Mouse (Mus musculus) lung, embryonic 16.5 days (tissue): Measurements from ENCODE around the gene Gm33543. TPM values are rescaled to one million over a fixed set of nuclear protein-coding genes. Genes with fewer than 3 reads are reported as not detected.

Experiments used
- ATAC-seq: fragments of 200-750 bp; cut with Nextera tagmentation; 2 replicates; pipeline ENCODE4 v1.8.0; 2017; ENCODE audit warnings: low read depth, mild to moderate bottlenecking, moderate library complexity
- H3K27ac ChIP-seq: fragments of 300-500 bp; sonication (generic); 2 replicates; pipeline ENCODE4 v1.5.1; 2014; ENCODE audit warnings: mild to moderate bottlenecking, control low read depth, low read length
- H3K27me3 ChIP-seq: fragments of 300-500 bp; sonication (generic); 2 replicates; pipeline ENCODE4 v1.6.1; 2014; ENCODE audit warnings: low read depth, low read length, mixed read lengths; ENCODE audit not compliant: control insufficient read depth, insufficient read depth
- H3K36me3 ChIP-seq: fragments of 300-500 bp; sonication (generic); 2 replicates; pipeline ENCODE4 v1.6.1; 2014; ENCODE audit warnings: low read length; ENCODE audit not compliant: control insufficient read depth, insufficient read depth
- H3K4me1 ChIP-seq: fragments of 300-500 bp; sonication (generic); replicated peaks from 2 replicates; pipeline ENCODE4 v1.6.1; 2014; ENCODE audit warnings: low read length, mixed read lengths; ENCODE audit not compliant: control insufficient read depth, insufficient read depth
- H3K4me2 ChIP-seq: fragments of 300-500 bp; sonication (generic); 2 replicates; pipeline ENCODE4 v1.6.1; 2014; ENCODE audit warnings: low read depth, low read length, control low read depth
- H3K4me3 ChIP-seq: fragments of 300-500 bp; sonication (generic); 2 replicates; pipeline ENCODE4 v1.5.1; 2014; ENCODE audit warnings: mild to moderate bottlenecking, low read length, control low read depth
- H3K9ac ChIP-seq: fragments of 300-500 bp; sonication (generic); 2 replicates; pipeline ENCODE4 v1.6.1; 2014; ENCODE audit warnings: low read length, control low read depth
- H3K9me3 ChIP-seq: fragments of 300-500 bp; sonication (generic); 2 replicates; pipeline ENCODE4 v1.6.1; 2016; ENCODE audit warnings: low read length; ENCODE audit not compliant: control insufficient read depth
- WGBS: fragments of 180-500 bp; shearing (Covaris S2); extraction: QIAGEN DNeasy Blood & Tissue Kit; methylation state at CpG from one replicate; pipeline ENCODE4 v1.1.7; 2014; 5-methylcytosine and 5-hydroxymethylcytosine counted together
- polyA plus RNA-seq: library from polyadenylated mRNA; unstranded; fragments of >200 nt; fragmentation: Nextera tagmentation; extraction: Ambion mirVana; gene quantifications from 2 replicates; pipeline ENCODE4 v1.2.1, GENCODE M21; 2015

Gm33543 gene
- not detected in 2 replicates for polyA plus RNA-seq

DNA sequence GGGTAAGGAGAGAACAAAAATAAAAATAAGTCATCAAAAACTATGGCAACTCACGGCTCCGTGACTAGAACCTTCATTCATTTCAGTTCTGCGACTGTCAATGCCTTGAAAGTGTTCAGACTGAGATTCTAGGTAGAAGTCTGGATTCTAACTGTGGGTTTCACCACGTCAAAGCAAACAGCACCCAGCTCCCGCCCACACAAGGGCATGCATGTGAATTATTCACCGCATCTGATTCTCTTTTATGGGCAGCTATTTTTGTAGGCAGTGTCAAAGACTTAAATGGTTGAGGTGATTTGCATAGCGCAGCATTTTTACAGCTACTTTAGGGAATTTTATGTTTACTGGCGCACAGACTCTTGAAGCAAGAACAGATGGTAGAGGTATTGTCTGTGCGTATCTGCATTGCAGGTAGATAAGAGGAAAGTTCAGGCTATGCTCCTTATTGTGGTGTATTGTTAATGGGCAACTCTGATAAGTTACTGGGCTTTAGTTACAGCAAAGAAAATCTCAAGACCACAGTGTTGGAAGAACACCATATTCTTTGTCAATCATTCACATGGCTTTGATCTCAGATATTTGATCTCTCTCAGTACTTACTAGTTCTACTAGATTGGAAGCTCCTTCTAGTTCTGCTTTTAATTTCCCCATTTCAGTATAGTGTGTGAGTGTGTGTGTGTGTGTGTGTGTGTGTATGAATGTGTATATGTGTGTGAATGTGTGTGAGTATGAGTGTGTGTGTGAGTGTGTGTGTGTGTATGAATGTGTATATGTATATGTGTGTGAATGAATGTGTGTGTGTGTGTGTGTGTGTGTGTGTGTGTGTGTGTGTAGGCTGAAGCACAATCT lies at the start of gene Gm33543:
Gene Gm33543, minus strand, starts transcription at position 142 of the 849 bp plus-strand sequence.
- no peak within 1 kb of the TSS for H3K4me3 ChIP-seq
- no peaks in the 10 kb centered on the region for H3K36me3 ChIP-seq
- no peak for ATAC-seq
- H3K27ac ChIP-seq, result no peak within 1 kb of the TSS
- H3K4me1 ChIP-seq, result no peaks in the 10 kb centered on the region
- no peaks in the 10 kb centered on the region for H3K27me3 ChIP-seq
- H3K9me3 ChIP-seq, result no peaks in the 10 kb centered on the region
- no peak within 1 kb of the TSS for H3K9ac ChIP-seq
- no peak within 1 kb of the TSS for H3K4me2 ChIP-seq
- WGBS, result 81% methylated on average over 9 of the region's 9 CpGs

DNA sequence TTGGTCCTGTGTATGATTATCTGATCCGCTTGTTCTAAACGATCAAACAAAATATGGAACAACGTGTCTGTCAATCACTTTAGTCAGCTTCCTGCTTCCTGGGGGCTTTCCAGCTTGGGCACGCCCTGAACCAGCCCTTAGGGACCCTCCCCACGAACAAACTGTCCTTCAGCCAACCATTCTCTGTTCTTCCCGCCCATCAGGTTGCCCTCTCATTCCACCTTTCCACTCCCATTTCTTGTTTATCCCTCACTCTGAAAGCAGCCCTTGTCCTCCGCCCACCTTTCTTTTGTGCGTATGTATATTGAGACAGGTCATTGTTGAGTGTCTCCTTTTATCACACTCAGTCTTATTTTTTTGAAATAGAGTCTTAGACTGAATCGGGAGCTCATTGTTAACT lies 49.4 kb upstream of the Gm33543 start:
- WGBS, result 71% methylated on average over 9 of the region's 9 CpGs
- Histone ChIP-seq H3K36me3 (no peaks in the 10 kb centered on the region), H3K27ac (no peak overlapping the region), H3K4me1 (no peaks in the 10 kb centered on the region), H3K4me2 (no peak overlapping the region), H3K9me3 (no peaks in the 10 kb centered on the region), H3K4me3 (no peak overlapping the region), H3K9ac (no peak overlapping the region), H3K27me3 (no peaks in the 10 kb centered on the region)
- ATAC-seq, result no peak

DNA sequence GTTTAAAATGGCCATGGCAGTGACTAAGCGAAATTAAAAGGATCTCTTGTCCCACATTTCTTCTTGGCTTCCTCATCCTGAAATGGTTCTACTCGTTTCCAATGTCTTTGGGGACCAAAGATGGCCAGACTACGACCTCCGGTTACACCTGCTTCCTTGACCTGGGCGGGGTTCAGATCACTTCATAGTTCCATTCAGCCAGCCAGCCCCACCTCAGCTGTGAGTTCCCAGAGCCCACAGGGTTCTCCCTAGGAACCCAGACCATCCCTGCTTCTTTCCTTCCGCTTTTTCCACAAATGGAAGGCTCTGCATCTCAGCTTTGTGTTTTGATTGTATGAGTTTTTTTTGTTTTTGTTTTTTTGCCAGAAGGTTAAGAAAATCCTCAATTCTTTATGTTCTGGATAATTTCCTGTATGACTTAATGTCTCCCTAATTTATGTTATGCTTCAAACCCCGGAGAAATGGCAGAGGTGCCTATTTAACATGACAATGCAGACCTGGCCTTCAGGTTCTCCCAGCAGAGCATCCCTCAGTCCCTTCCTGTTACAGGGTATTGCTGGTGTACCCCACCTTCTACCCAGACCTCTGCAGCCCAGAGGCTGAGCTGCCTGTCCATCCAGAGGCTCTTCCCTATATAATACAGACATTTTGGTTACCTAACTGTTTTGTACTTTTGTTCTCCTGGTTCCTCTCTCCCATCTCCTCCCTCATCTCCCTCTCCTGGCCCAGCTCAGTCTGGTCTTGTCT lies 48.7 kb upstream of the Gm33543 start:
- 72% methylated on average over 7 of the region's 7 CpGs for WGBS
- ATAC-seq, result no peak
- Histone ChIP-seq H3K9me3 (no peaks in the 10 kb centered on the region), H3K36me3 (no peaks in the 10 kb centered on the region), H3K4me1 (no peaks in the 10 kb centered on the region), H3K9ac (no peak overlapping the region), H3K27me3 (no peaks in the 10 kb centered on the region), H3K27ac (no peak overlapping the region), H3K4me3 (no peak overlapping the region), H3K4me2 (no peak overlapping the region)

DNA sequence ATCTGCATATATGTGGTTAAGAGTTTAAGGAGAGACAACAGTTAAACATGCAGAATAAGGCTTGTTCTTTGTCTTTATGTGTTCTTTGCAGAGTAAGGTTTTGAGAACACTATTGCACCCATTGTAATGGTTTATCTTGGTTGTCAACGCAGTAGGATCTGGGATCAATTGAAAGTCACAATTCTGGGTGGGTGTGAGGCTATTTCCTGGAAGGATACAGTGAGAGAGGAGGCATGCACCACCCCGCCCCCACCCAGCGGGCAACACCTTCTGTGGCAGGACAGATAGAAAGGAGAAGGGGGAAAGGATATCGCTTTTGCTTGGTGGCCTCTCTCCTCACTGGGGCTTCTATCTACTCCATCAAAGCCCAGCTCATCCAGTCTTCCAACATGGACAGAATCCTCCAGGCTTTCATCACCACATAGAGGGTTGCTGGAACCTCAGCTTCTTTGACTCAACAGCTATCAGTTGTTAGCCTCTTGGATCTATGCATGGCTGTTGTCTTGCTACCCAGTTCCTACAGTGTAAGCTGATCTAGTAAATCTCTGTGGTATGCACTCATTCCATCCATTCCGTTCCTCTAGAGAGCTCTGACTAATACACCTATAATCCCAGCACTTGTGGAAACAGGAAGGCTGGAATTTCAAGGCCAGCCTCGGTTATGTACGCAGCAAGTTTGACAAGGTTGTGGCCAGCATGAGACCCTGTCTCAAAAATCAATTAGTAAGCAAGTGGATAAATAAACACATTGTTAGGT lies 41.2 kb upstream of the Gm33543 start:
- WGBS, result 54% methylated on average over 7 of the region's 7 CpGs

DNA sequence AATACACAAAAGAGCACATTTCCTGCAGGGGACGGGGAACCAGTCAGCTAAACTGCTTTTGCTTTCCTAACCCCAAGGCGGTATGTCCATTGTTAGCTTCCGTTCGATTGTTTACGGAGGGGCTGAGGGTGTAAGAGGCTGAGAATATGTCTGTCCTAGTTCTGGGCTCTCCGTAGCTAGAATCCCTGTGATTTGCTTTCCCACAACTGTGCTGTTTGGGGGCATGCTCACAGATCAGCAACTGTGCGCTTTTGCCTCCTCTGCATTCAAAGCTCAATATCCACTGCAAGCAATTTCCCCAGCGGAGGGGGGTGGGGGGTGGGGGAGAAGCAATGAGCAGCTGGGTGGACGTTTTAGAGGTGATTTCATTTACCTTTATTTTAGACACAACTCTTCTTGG lies 39.3 kb upstream of the Gm33543 start:
- H3K4me2 ChIP-seq, result no peak overlapping the region
- H3K4me3 ChIP-seq, result no peak overlapping the region
- H3K27me3 ChIP-seq, result no peaks in the 10 kb centered on the region

More for the DNA sequence above, 41.2 kb upstream of the Gm33543 start:
- no peaks in the 10 kb centered on the region; the same call in 1 of the 2 replicates for H3K4me1 ChIP-seq
- H3K9ac ChIP-seq, result no peak overlapping the region
- H3K27me3 ChIP-seq, result no peaks in the 10 kb centered on the region
- H3K36me3 ChIP-seq, result no peaks in the 10 kb centered on the region
- no peak overlapping the region for H3K27ac ChIP-seq
- no peak for ATAC-seq
- no peaks in the 10 kb centered on the region for H3K9me3 ChIP-seq
- H3K4me3 ChIP-seq, result no peak overlapping the region
- H3K4me2 ChIP-seq, result no peak overlapping the region

DNA sequence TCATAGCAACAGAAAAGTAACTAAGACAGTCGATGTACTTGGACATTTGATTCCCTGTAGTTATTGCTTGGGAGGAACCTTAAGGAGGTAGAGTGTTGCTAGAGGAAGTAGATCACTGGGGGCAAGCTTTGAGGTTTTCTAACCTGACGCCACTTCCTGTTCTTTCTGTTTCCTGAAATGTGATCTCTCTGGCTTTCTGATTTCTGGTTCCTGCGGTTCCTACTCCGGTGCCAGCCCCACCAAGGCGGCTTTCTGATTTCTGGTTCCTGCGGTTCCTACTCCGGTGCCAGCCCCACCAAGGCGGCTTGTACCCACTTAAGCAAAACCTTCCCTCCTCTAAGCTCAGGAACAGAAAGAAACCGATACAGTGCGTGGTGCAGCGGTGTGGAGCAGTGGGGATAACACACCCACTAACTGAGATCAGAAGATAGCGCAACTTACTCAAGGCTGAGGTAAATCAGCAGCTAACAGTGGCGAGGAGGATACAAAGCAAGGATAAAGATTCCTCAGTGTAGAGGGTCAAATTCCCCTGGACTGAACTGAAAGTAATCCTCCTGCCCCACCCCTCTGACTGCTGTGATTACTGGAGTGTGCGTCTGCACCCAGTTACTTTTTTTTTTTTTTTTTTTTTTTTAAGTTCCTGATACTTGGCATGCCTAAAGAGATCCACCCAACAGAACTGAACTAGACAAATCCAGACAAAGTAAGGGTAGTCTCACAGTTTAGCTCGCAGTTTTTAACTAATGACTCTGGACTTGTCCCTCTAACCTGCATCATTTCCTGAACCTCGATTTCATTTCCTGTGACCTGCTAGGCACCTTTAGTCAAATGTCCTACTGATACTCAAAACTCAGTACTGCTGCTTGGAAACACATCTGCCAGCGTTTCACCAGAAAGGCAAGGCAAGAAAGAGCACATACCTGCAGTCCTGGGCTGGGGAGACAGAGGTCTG lies 37.5 kb upstream of the Gm33543 start:
- no peak overlapping the region for H3K9ac ChIP-seq
- no peaks in the 10 kb centered on the region; the same call in 1 of the 2 replicates for H3K4me1 ChIP-seq
- H3K27ac ChIP-seq, result no peak overlapping the region
- whole genome bisulfite sequencing, result 85% methylated on average over 17 of the region's 17 CpGs
- no peaks in the 10 kb centered on the region for H3K9me3 ChIP-seq
- ATAC-seq, result no peak
- no peaks in the 10 kb centered on the region for H3K27me3 ChIP-seq
- H3K36me3 ChIP-seq, result no peaks in the 10 kb centered on the region
- no peak overlapping the region for H3K4me3 ChIP-seq
- H3K4me2 ChIP-seq, result no peak overlapping the region

More for the DNA sequence above, 39.3 kb upstream of the Gm33543 start:
- Histone ChIP-seq H3K4me1 (no peaks in the 10 kb centered on the region; the same call in 1 of the 2 replicates), H3K27ac (no peak overlapping the region), H3K9me3 (no peaks in the 10 kb centered on the region), H3K36me3 (no peaks in the 10 kb centered on the region), H3K9ac (no peak overlapping the region)
- WGBS, result 40% methylated on average over 9 of the region's 9 CpGs
- no peak for ATAC-seq

DNA sequence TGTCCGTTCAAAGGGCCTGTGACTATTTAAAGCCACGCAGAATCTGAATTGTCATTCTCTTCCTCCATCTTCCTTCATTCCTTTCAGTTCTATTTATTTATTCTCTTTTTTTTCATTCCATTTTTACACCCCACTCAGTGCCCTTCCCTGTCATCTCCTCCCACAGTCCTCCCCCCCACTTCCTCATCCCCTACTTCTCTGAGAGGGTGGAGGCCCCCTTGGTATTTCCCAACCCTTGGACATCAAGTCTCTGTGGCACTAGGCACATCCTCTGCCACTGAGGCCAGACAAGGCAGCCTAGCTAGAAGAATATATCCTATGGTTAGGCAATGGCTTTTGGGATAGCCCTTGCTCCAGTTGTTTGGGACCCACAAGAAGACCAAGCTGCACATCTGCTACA lies 28.1 kb upstream of the Gm33543 start:
- WGBS, result 73% methylated on average over 2 of the region's 2 CpGs
- Histone ChIP-seq H3K4me1 (no peaks in the 10 kb centered on the region), H3K9me3 (no peaks in the 10 kb centered on the region)

DNA sequence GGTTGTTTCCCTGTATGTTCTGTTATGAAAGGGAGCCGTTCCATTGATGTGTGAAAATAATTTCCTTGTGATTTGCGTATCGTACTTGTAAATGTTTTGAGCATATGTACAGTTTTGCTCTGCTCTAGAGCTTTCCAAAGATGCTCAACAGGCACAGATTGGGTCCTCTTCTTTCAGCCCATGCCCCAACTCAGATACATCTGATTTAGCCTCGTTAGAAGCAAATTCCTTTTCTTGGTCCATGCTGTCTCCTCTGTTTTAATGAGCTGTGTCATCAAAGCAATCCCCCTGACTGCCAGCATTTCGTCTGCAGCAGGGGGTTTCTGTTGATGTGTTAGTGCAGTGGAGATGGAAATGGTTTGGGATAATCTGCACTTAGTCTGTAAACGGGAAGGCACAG lies 25.6 kb upstream of the Gm33543 start:
- Histone ChIP-seq H3K4me2 (no peak overlapping the region), H3K36me3 (no peaks in the 10 kb centered on the region), H3K9me3 (no peaks in the 10 kb centered on the region), H3K9ac (no peak overlapping the region), H3K27me3 (no peaks in the 10 kb centered on the region), H3K4me3 (no peak overlapping the region), H3K27ac (no peak overlapping the region), H3K4me1 (peaks cover 8% of the 10 kb centered on the region; the same call in 1 of the 2 replicates)
- WGBS, result 65% methylated on average over 6 of the region's 6 CpGs
- ATAC-seq, result no peak

More for the DNA sequence above, 28.1 kb upstream of the Gm33543 start:
- Histone ChIP-seq H3K27me3 (no peaks in the 10 kb centered on the region), H3K27ac (no peak overlapping the region), H3K36me3 (no peaks in the 10 kb centered on the region), H3K9ac (no peak overlapping the region), H3K4me2 (no peak overlapping the region), H3K4me3 (no peak overlapping the region)
- ATAC-seq, result no peak
